Mouse (Mus musculus) layer of hippocampus, adult 8-10 months (tissue): Measurements from ENCODE around the gene Btbd9. TPM values are rescaled to one million over a fixed set of nuclear protein-coding genes. Genes with fewer than 3 reads are reported as not detected.
"Not testable (repeated sequence)": the region's sequence is repeated elsewhere in the genome, so short reads cannot be mapped to it uniquely, and the experiment has no call there.

Source experiments
- DNase-seq, 2 experiments: peaks; one replicate each; pipeline ENCODE4 v3.0.0; 2022; ENCODE audit warnings: low spot score in 2 of 2
- total RNA-seq, 4 experiments: library from RNA; stranded (reverse); gene quantifications; 2 replicates each; pipeline ENCODE4 v1.2.4; 2022

The Btbd9 gene
- 100 to 1,000 TPM; 133 to 171 (median 150) TPM for total RNA-seq

DNA sequence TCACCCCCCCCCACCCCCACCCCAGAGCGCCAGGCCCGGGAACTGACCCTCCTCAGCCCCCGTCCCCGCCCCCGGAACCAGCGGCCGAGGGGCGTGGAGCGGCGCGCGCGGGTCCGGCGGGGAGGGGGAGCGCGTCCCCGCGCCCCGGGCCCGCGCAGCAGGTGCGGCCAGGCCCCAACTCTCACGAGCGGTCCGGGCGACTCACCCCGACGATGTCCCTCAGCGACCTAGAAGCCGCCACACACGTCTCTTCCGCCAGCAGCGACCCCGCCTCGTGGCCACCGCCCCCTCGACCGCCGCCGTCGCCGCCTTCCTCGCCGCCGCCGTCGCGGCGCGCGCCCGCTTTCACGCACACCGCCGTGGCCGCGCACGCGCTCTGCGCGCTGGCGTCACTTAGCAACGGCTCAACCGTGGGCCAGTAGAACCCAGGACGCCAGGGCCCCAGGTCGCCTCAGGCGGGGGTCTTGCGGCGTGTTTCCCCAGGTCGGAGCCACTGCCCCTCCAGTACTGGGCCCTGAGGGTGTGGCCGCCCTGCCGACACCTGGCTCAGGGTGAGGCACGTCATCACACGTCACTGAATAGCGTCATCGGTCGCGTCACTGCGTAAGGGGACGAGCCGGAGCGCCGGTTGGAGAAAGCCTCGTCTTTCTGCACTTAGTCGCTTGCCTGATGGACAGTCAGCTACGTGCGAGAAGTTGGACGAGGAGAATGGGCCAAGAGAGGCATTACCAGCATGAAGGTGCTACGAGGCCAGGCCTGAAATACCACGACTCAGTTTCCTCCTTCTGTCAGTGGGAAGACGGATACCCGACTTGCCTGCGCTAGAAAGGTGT is at the start of gene Btbd9:
Btbd9 (minus strand) TSS at position 548 of the 833 bp plus-strand sequence.
- DNase-seq, result peak; percentile 92 to 97

DNA sequence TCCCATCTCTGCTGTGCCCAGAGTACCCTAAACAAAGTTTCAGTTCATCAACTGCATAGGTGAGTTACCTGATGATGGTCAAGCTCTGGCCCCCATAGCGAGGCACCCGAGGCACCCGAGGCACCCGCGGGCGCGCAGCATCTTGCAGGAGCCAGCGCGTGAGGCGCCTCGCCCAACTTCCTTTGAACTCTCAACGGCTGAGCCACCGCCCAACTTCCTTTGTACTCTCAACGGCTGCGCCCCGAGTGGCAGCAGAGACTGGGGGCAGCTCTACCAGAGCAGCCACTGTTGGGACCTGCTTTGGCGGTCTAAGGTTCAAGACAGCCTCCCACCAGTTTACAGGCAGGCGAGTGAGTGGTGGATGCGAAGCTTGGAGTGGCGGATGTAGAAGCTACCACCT is 47.8 kb upstream of the Btbd9 start, which contains the start of gene Dnah8:
Dnah8 (plus strand) TSS at position 223 of the 400 bp plus-strand sequence.
- not testable (repeated sequence) for DNase-seq

DNA sequence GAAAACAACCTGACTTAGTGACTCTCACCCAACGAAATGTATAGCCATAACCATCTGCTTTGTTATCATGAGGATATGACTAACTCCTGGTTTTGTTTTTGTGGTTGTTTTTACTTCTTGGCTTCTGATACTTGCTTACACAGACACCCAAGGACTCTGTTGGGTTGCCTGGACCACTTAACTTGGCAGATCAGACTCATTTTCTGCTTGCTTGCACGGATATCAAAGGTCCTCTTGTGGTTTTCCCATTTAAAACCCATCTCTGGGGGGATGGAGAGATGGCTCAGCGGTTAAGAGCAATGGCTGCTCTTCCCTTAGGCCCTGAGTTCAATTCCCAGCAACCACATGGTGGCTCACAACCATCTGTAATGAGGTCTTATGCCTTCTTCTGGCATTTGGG is 46.9 kb upstream of the Btbd9 start:
- no peak for DNase-seq

DNA sequence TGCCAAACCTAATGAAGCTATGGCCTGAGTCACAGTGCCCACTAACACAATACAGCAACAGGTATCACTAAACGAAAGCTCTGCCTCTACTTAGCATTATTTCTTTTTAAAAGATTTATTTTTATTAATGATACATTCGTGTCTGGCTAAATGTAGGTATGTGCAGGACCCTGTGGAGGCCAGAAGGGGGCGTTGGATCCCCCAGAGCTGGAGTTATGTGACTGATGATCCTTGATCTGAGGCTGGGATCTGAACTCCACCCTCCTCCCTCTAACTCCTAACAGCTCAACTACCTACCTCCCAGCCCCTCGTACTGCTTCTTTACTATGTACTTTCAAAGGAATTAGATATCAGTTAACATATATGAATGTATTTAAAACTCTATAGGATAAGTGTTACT is 45.2 kb upstream of the Btbd9 start:
- DNase-seq, result no peak

DNA sequence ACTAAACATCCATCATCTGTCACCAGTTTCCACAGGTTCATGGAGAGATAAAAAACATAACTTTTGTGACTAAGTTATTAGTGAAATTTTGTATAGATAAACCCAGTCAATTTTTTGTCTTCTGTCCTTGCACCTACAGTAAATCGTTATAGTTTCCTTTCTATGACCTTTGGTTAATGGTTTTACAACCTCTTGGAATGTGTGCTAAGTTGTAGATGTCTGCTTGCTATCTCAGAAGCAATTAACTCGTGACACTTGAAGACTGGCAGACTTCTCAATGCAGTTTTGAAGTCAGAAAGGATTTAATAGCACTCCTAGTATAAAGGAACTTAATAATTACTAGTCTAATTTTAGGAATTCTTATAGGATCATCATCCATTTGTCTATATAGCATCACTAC is 44.3 kb upstream of the Btbd9 start:
- no peak for DNase-seq

GRCm38 (mm10) chr17:30619153-30619552 is 42.9 kb upstream of the Btbd9 start:
- DNase-seq, result no peak

GRCm38 (mm10) chr17:30618136-30618891 is 42.0 kb upstream of the Btbd9 start:
- DNase-seq, result no peak

GRCm38 (mm10) chr17:30616203-30616602 is 39.9 kb upstream of the Btbd9 start:
- no peak for DNase-seq

GRCm38 (mm10) chr17:30613350-30613749 is 37.1 kb upstream of the Btbd9 start:
- no peak for DNase-seq

DNA sequence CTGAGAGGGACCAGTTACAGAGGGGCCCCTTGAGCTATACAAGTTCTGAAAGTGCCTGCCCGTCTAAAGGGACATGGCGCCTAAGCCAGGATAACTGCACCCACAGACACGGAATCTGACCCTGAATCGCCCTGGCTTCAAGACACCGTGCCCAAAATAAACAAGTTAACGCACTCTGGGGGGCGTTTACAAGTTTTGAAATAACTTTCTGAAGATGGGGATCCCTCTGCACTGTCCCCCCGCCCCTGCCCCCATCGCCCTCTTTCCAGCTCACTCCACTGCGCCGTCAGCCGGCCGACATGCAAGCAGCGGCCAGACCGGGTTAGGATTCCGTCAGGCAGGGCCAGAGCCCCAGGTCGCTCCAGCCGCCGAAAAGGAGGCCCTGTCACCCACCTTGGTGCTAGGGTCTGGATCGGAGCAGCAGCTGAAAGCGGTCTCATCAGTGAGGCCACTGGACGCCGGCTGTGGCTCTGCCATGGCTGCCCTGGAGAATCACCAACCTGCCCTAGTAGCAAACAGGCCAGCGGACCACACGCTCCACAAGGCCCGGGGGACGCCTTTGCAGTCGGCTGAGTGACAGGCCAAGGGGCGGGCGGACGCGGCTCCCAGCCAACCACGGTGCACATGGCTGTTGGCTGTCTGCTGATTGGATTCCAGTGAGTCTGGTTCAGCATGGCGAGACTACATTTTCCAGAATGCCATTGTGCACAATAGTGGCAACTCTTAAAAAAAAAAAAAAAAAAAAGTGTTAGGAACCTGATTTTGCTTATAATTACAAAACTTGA is 36.0 kb upstream of the Btbd9 start:
- peak; percentile 99 to 100 for DNase-seq

- DNase-seq, result no peak
Measured at GRCm38 (mm10) chr17:30611221-30612074, 35.2 kb upstream of the Btbd9 start.

- no peak for DNase-seq
Measured at GRCm38 (mm10) chr17:30610739-30611138, 34.5 kb upstream of the Btbd9 start.

DNA sequence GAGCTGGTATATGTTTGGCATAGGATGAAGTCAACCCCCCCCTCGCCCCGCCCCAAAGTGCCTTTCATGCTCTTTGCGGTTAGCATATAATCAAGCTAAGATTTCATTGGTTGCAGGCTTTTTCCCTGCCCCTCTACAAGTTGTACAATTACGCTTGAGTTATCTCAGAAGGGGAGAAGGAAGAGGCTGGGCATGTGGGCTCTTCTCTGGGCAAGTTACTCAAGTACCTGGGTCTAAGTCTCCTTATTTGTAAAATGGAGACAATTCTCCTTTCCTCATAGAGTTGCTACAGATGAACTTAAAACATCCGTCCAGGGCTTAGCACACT is 33.7 kb upstream of the Btbd9 start:
- DNase-seq, result no peak

DNA sequence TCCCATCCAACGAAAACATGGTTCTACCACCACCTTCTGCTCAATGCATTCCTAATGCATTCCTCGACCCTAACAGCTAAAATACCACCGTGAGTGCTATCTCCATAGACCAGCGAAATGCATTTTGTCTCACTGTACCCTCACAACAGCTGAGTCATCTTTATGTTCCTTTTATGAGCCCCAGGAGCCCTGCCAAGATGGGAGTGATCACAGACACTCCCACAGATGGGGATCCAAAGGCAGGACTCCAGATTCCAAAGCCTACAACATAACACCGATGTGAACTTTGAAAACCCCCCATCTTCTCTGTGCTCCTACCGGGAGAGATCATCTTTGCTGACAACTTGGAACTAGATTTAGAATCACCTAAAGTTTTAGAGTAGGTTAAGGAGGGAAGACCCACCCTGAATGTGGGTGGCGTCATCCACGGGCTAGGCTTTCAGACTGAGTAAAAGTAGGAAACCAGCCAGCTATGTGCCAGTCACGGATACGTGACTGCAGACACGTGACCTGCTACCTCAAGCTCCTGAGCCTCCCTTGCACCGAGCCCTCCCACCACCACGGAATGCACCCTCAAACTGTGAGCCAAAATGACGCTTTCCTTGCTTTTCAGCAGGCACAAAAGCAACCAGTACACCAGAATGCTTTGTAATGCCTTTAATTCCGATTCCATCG is 33.2 kb upstream of the Btbd9 start:
- peak in 1 of 2 experiments; percentile 63 for DNase-seq

- no peak for DNase-seq
Measured at GRCm38 (mm10) chr17:30607909-30608495, 31.7 kb upstream of the Btbd9 start.

DNA sequence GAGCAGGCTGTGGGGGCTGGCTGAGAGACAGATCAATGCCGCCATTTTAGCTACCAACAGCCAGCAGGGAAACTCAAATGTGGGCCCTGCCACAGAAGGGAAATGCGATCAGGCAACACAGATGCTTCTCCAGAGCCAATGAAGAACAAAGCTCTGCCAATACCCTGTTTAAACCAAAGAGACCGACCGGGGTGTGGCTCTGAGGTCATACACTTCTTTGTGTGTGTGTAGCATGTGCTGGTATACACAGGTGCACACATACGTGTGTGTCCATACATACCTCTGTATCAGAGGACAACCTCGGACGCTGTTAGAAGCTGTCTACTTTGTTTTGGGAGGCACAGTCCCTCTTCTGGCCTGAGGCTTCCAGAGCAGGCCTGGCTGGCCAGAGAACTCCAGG is 31.0 kb upstream of the Btbd9 start:
- no peak for DNase-seq

DNA sequence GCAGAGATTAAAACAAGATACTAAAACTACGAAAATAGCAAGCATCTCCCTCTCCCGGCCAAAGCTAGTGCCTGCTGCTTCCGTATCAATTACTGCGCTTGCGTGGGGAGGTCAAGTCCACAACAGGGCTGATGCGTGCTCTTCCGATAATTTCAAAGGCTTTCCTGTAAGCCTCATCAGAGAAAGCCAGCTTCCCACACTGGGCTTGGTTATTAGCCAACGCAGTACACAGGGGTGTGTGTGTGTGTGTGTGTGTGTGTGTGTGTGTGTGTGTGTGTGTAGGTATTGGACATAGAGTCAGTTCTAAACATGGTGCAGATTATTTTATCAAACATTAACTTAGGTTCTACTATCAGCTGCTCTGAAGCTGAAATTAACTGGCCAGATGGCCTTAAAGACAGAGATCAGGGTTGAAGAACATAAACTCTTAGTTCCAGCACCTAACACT is 30.4 kb upstream of the Btbd9 start:
- no peak for DNase-seq

DNA sequence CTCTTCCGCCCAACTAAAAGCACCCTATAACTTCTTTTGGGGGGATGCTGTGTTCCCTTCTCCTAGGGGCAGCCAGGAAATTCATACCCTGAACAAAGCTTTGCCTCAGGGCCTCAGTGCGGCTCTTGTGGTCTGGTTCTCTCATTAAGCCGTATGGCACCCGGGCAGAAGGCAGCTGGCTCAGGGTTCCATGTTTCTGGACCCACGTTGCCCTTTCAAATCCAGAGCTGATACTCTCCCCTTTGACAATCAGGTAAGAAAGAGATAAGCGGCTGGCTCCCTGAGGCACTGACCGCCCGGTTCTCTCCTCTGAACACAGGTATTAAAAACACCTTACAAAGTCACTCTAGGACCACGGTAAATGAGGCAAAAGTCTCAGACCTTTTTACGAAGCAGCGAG is 29.9 kb upstream of the Btbd9 start:
- DNase-seq, result no peak

DNA sequence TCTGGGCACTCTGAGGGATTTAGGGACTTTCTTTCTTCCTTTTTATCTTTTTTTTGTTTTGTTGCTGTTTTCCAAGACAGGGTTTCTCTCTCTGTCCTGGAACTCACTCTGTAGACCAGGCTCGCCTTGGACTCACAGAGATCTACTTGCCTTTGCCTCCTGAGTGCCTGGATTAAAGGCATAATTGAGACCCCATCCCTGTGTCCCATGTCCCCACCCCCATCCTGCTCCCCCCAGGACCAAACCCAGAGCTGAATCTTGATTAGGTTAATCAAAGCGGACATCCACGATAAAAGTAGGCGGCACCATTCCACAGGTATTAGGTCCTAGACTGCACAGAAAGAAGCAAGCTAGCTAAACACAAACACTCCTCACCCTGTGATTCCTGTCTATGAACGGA is 28.7 kb upstream of the Btbd9 start:
- no peak for DNase-seq

DNA sequence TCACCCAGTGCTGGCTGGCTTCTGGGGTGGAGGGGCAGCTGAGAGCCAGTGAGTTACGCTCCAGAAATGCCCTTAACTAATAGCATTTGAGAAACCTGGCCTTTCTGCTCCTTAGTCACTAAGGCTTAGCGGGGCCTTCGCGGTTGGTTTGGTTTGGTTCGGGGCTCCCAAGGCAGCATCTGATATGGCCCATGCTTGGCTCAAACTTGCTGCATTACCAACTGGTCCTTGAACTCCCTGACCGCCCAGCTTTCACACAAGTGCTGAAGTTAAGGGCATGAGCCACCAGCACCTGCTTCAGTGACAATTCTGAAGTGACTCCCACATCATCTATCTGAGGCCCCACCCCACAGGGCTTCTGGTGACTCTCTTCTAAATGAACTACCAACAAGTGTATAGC is 28.0 kb upstream of the Btbd9 start:
- DNase-seq, result no peak
